ENCODE assay signal across 19 mouse cellular contexts in the genomic region with DNA sequence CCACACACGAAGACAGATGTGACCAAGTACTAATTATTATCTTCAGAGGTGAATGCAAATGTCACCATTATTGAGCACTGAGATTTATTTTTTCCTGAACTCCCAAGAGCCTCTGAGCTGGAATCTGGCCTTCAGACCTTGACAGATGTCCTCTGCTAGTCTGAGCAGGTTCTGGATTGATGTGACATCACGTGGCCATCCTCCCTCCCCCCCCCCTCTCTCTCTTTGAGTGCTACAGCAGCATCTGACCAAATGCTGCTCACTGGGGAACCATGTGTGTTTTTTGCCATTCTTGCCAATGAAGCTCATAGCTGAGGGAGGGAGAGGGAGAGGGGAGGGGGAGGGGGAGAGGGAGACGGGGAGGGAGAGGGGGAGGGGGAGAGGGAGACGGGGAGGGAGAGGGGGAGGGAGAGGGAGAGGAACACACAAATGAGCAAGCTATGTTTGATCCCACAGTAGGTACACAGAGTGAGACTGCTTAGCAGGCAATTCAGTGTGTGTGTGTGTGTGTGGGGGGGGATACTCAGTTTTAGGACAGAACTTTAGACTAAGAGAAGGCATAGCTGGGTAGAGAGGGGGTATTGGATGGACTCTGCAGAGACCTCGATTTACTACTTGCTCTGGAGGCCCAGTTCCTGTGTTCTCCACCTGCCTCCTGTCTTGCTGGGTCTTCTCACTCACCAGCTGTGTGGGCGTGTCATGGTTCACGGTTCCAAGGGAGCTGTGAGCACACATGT.
A peak's percentile ranks its signal among the peaks of the same experiment; 100 is the strongest.
DNase-seq lines count a peak whose midpoint lies in the region; ATAC-seq and TF ChIP-seq lines count a peak whose summit lies in the region.
"Had no signal": no experiment of that assay in that cellular context is flagged by ENCODE, and none has a peak within 500 bp of the region (broad histone marks: within the 10 kb centered on the region; RNA-seq: fewer than 3 reads in every experiment).

No protein-coding gene starts in this region.

- no peaks in the 10 kb centered on the region for H3K27me3 ChIP-seq in heart, adult 2 months (ENCODE audit: control insufficient read depth, insufficient read depth, low read length)
- H3K27me3 ChIP-seq in hindbrain, embryonic 16.5 days (replicated peaks; ENCODE audit: control insufficient read depth, insufficient read depth, low read length): no peaks in the 10 kb centered on the region
- H3K27me3 ChIP-seq: limb, embryonic 15.5 days; neural tube, embryonic 12.5 days had no signal

- 54% methylated on average over 6 of the region's 7 CpGs for WGBS in heart, adult 2 months
- WGBS in hindbrain, embryonic 16.5 days: 57% methylated on average over 6 of the region's 7 CpGs

- intact Hi-C loops in heart, adult 2 months (cut with DNase I): no loop called here

- no peaks in the 10 kb centered on the region for H3K4me1 ChIP-seq in heart, adult 2 months (ENCODE audit: control insufficient read depth, insufficient read depth, low read length)
- H3K4me1 ChIP-seq in hindbrain, embryonic 16.5 days (ENCODE audit: control insufficient read depth, insufficient read depth, low read depth, low read length): no peaks in the 10 kb centered on the region
- H3K4me1 ChIP-seq: limb, embryonic 15.5 days; neural tube, embryonic 12.5 days had no signal

- H3K27ac ChIP-seq in heart, adult 2 months: no peak overlapping the region
- 0 out of 2 replicates have a peak overlapping the region, but pooled peaks have one; percentile 18 for H3K27ac ChIP-seq in layer of hippocampus, adult 2 months
- no peak overlapping the region for H3K27ac ChIP-seq in hindbrain, embryonic 16.5 days (ENCODE audit: low read depth, low read length)
- H3K27ac ChIP-seq: limb, embryonic 15.5 days; neural tube, embryonic 12.5 days had no signal

- H3K4me2 ChIP-seq in hindbrain, embryonic 16.5 days (ENCODE audit: low read length): no peak overlapping the region
- H3K4me2 ChIP-seq: limb, embryonic 15.5 days; neural tube, embryonic 12.5 days had no signal

- H3K36me3 ChIP-seq in heart, adult 2 months (ENCODE audit: control insufficient read depth, insufficient read depth, low read length): no peaks in the 10 kb centered on the region
- no peaks in the 10 kb centered on the region for H3K36me3 ChIP-seq in hindbrain, embryonic 16.5 days (ENCODE audit: control insufficient read depth, insufficient read depth, low read length)
- H3K36me3 ChIP-seq: limb, embryonic 15.5 days; neural tube, embryonic 12.5 days had no signal

- TF ChIP-seq POLR2A in heart, adult 2 months (IDR thresholded peaks at IDR 0.05; ENCODE audit: insufficient read depth, low read depth, low read length): no peak
- no peak for TF ChIP-seq POLR2A in brain, embryonic 14.5 days (IDR thresholded peaks at IDR 0.05; ENCODE audit: borderline replicate concordance, extremely low read depth, insufficient read depth, insufficient read length, poor library complexity, severe bottlenecking)

- TF ChIP-seq CTCF in heart, adult 2 months (IDR thresholded peaks at IDR 0.05): no peak
- TF ChIP-seq CTCF in layer of hippocampus, adult 2 months (conservative IDR thresholded peaks at IDR 0.05): no peak
- no peak for TF ChIP-seq CTCF in brain, embryonic 14.5 days (IDR thresholded peaks at IDR 0.05; ENCODE audit: borderline replicate concordance, extremely low read depth, insufficient read depth, insufficient read length)

- peak; percentile 52; the same call in 1 of the 2 replicates for ATAC-seq in hindbrain, embryonic 16.5 days
- ATAC-seq: midbrain, embryonic 16.5 days had no signal

- TF ChIP-seq EP300 in heart, adult 2 months (IDR thresholded peaks at IDR 0.05; ENCODE audit: insufficient read depth, low read depth, low read length): no peak

- H3K79me2 ChIP-seq in heart, adult 2 months (replicated peaks; ENCODE audit: control insufficient read depth, insufficient read depth, low read length): no peaks in the 10 kb centered on the region

- DNase-seq in heart, adult 11 months: peak; percentile 27
- no peak for DNase-seq in heart, adult 2 months
- DNase-seq in layer of hippocampus, adult 2 months (ENCODE audit: low spot score in 2 of 2): no peak
- no peak for DNase-seq in layer of hippocampus, postnatal 25 days (ENCODE audit: extremely low spot score in 1 of 2, low spot score in 1 of 2)
- peak; percentile 68 for DNase-seq in brain, embryonic 14.5 days (ENCODE audit: low read depth)
- no peak for DNase-seq in thymus, postnatal 14 days
- DNase-seq: adrenal gland, adult 2 months; cerebellum, adult 11-12 months; gastrocnemius, postnatal 10 days; kidney, adult 2 months; kidney, postnatal 25 days; layer of hippocampus, adult 9-11 months; lung, postnatal 10 days; right cerebral cortex, postnatal 4 days; thymus, postnatal 25 days had no signal

- H3K9ac ChIP-seq in heart, adult 2 months (ENCODE audit: low read depth, low read length): no peak overlapping the region
- H3K9ac ChIP-seq in hindbrain, embryonic 16.5 days (ENCODE audit: low read depth, low read length): no peak overlapping the region
- H3K9ac ChIP-seq: limb, embryonic 15.5 days; neural tube, embryonic 12.5 days had no signal

- no peaks in the 10 kb centered on the region for H3K9me3 ChIP-seq in hindbrain, embryonic 16.5 days (ENCODE audit: control insufficient read depth, low read length)
- H3K9me3 ChIP-seq: limb, embryonic 15.5 days; neural tube, embryonic 12.5 days had no signal

- H3K4me3 ChIP-seq in heart, adult 2 months: no peak overlapping the region
- no peak overlapping the region for H3K4me3 ChIP-seq in layer of hippocampus, adult 2 months
- H3K4me3 ChIP-seq in hindbrain, embryonic 16.5 days (ENCODE audit: low read length): no peak overlapping the region
- H3K4me3 ChIP-seq: limb, embryonic 15.5 days; neural tube, embryonic 12.5 days had no signal

Comparison
In these comparisons a context has a peak if more than half of its experiments do, and no peak if none do; other contexts are left out.
1. DNase-seq: peak in heart, adult 11 months (single experiment) and brain, embryonic 14.5 days (single experiment); none in heart, adult 2 months (0 of 2), layer of hippocampus, adult 2 months (0 of 2), layer of hippocampus, postnatal 25 days (0 of 2) and thymus, postnatal 14 days (single experiment).